Mouse (Mus musculus) mesoderm, embryonic 11.5 days (tissue): ENCODE measurements at regions not wholly inside any gene's neighbourhood (a gene's known extent, or its start where the extent isn't known, plus 50 kb on each side); places are given as distances from the start of the nearest gene placed in this dataset.
"Not testable (repeated sequence)": the region's sequence is repeated elsewhere in the genome, so short reads cannot be mapped to it uniquely, and the experiment has no call there.

Experiments
- DNase-seq: peaks from one replicate; pipeline ENCODE4 v3.0.0-alpha.2; 2012; ENCODE audit warnings: low read depth, low spot score

GRCm38 (mm10) chr3:40355103-40355502 lies 176.0 kb upstream of the Intu start:
- no peak for DNase-seq

- DNase-seq, result no peak
Measured at GRCm38 (mm10) chr3:40368421-40368820, 162.7 kb upstream of the Intu start.

GRCm38 (mm10) chr3:40371411-40371810 lies 159.7 kb upstream of the Intu start:
- DNase-seq, result peak; percentile 3

GRCm38 (mm10) chr3:40376220-40376619 lies 154.9 kb upstream of the Intu start:
- DNase-seq, result not testable (repeated sequence)

- no peak for DNase-seq
Measured at GRCm38 (mm10) chr3:40377416-40377815, 153.7 kb upstream of the Intu start.

GRCm38 (mm10) chr3:40379063-40379462 lies 152.0 kb upstream of the Intu start:
- no peak for DNase-seq

- DNase-seq, result peak; percentile 86
Measured at GRCm38 (mm10) chr3:40391631-40392030, 139.5 kb upstream of the Intu start.

GRCm38 (mm10) chr3:40398184-40398583 lies 132.9 kb upstream of the Intu start:
- peak; percentile 69 for DNase-seq

GRCm38 (mm10) chr3:40403402-40403801 lies 127.7 kb upstream of the Intu start:
- DNase-seq, result no peak

GRCm38 (mm10) chr3:40405095-40405948 lies 125.8 kb upstream of the Intu start:
- peak; percentile 37 for DNase-seq

- DNase-seq, result no peak
Measured at GRCm38 (mm10) chr3:40405949-40406236, 125.2 kb upstream of the Intu start.

- peak; percentile 67 for DNase-seq
Measured at GRCm38 (mm10) chr3:40408921-40409488, 122.1 kb upstream of the Intu start.

- DNase-seq, result no peak
Measured at GRCm38 (mm10) chr3:40410749-40411310, 120.3 kb upstream of the Intu start.

GRCm38 (mm10) chr3:40425183-40425844 lies 105.8 kb upstream of the Intu start:
- not testable (repeated sequence) for DNase-seq

GRCm38 (mm10) chr3:40426070-40426469 lies 105.0 kb upstream of the Intu start:
- DNase-seq, result no peak

GRCm38 (mm10) chr3:40428021-40428420 lies 103.1 kb upstream of the Intu start:
- DNase-seq, result no peak

- no peak for DNase-seq
Measured at GRCm38 (mm10) chr3:40438251-40438650, 92.8 kb upstream of the Intu start.

GRCm38 (mm10) chr3:40441092-40442036 lies 89.7 kb upstream of the Intu start:
- DNase-seq, result no peak

GRCm38 (mm10) chr3:40443788-40444595 lies 87.1 kb upstream of the Intu start:
- DNase-seq, result peak; percentile 82

- DNase-seq, result no peak
Measured at GRCm38 (mm10) chr3:40452958-40453357, 78.1 kb upstream of the Intu start.
